Mouse (Mus musculus) fibroblast of lung, adult 2 months (primary cell): ENCODE data around the gene Slx.
"Not testable (repeated sequence)": the region's sequence is repeated elsewhere in the genome, so short reads cannot be mapped to it uniquely, and the experiment has no call there.

Experiments
- DNase-seq: peaks from one replicate; pipeline ENCODE4 v3.0.0-alpha.2; 2011; ENCODE audit warnings: low read depth

Gene Slx

DNA sequence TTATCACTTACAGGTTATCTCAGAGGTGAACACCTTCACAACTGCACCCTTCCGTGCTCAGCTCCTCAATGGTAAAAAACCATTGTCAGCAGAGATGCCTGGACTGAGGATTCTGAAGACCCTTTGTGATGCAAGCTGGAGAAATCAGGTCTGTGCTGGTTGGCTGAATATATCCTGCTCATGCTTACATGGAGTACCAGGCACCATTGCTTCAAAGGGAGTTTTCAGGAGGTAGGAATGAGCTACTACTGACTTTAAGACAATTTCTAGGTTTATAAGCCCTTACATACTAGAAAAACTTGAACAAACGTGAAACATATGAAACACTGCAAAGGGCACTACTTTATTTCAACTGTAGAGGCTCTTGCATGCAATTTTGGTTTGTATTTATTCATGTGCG is at the start of gene Slx:
Gene Slx, minus strand, starts transcription at position 101 of the 400 bp plus-strand sequence.
- not testable (repeated sequence) for DNase-seq
